Mouse (Mus musculus) limb, embryonic 12.5 days (tissue): Measurements from ENCODE around the gene Otos. TPM values are rescaled to one million over a fixed set of nuclear protein-coding genes. Genes with fewer than 3 reads are reported as not detected.
A peak's percentile ranks its signal among the peaks of the same experiment; 100 is the strongest.

Source experiments
- ATAC-seq: fragments of 200-750 bp; cut with Nextera tagmentation; 2 replicates; pipeline ENCODE4 v1.8.0; 2017; ENCODE audit warnings: low read depth, moderate TSS enrichment; ENCODE audit not compliant: insufficient number of reproducible peaks, insufficient read depth, low FRiP score, low TSS enrichment
- H3K27ac ChIP-seq: fragments of 300-500 bp; sonication (generic); 2 replicates; pipeline ENCODE4 v1.5.1; 2016; ENCODE audit warnings: mild to moderate bottlenecking, moderate library complexity
- H3K27me3 ChIP-seq: fragments of 300-500 bp; sonication (generic); 2 replicates; pipeline ENCODE4 v1.6.1; 2016; ENCODE audit warnings: mild to moderate bottlenecking, moderate library complexity
- H3K36me3 ChIP-seq: fragments of 300-500 bp; sonication (generic); 2 replicates; pipeline ENCODE4 v1.6.1; 2016; ENCODE audit warnings: mild to moderate bottlenecking, moderate library complexity
- H3K4me1 ChIP-seq: fragments of 300-500 bp; sonication (generic); replicated peaks from 2 replicates; pipeline ENCODE4 v1.6.1; 2016
- H3K4me2 ChIP-seq: fragments of 300-500 bp; sonication (generic); 2 replicates; pipeline ENCODE4 v1.6.1; 2016; ENCODE audit warnings: mild to moderate bottlenecking, moderate library complexity
- H3K4me3 ChIP-seq: fragments of 300-500 bp; sonication (generic); replicated peaks from 2 replicates; pipeline ENCODE4 v1.5.1; 2016; ENCODE audit warnings: mild to moderate bottlenecking
- H3K9ac ChIP-seq: fragments of 300-500 bp; sonication (generic); replicated peaks from 2 replicates; pipeline ENCODE4 v1.6.1; 2016; ENCODE audit warnings: mild to moderate bottlenecking, moderate library complexity
- H3K9me3 ChIP-seq: fragments of 300-500 bp; sonication (generic); 2 replicates; pipeline ENCODE4 v1.6.1; 2016; ENCODE audit warnings: mild to moderate bottlenecking, moderate library complexity
- WGBS: fragments of 180-500 bp; shearing (Covaris S2); methylation state at CpG from one replicate; pipeline ENCODE4 v1.1.7; 2016; 5-methylcytosine and 5-hydroxymethylcytosine counted together
- polyA plus RNA-seq: library from polyadenylated mRNA; unstranded; fragments of >200 nt; fragmentation: Nextera tagmentation; extraction: Ambion mirVana; gene quantifications from 2 replicates; pipeline ENCODE4 v1.2.1, GENCODE M21; 2016

The Otos gene
- polyA plus RNA-seq, 1 experiment from 2014 or later: not detected

DNA sequence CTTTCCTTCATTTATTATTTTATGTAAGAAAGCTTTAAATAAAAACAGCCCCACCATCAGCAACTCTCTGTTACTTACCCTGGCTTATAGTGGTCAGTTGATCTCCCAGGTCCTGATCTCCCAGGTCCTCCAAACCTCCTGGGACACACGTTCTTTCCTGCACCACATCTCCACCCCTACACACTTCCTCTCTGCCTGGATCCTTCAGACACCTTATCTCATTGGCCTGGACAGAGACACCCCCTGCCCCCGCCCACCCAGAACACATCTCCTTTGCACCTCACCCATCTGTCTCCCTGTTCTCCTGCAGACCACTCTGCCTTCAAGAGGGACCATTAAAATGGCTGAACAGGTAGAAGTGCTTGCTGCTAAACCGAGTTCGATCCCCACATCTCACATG, 1.6 kb downstream of the Otos start:
- Histone ChIP-seq H3K4me3 (no peak overlapping the region), H3K9ac (no peak overlapping the region), H3K9me3 (no peaks in the 10 kb centered on the region), H3K27me3 (peaks cover 6% of the 10 kb centered on the region), H3K36me3 (no peaks in the 10 kb centered on the region), H3K4me2 (no peak overlapping the region), H3K27ac (no peak overlapping the region), H3K4me1 (peaks cover 9% of the 10 kb centered on the region; the same call in 1 of the 2 replicates)
- ATAC-seq: no peak
- 69% methylated on average over 4 of the region's 4 CpGs for WGBS

GRCm38 (mm10) chr1:92646601-92647000, 2.0 kb downstream of the Otos start:
- Histone ChIP-seq H3K9ac (no peak overlapping the region), H3K9me3 (no peaks in the 10 kb centered on the region), H3K4me1 (peaks cover 9% of the 10 kb centered on the region; the same call in 1 of the 2 replicates), H3K36me3 (no peaks in the 10 kb centered on the region), H3K4me2 (no peak overlapping the region), H3K27me3 (peaks cover 6% of the 10 kb centered on the region), H3K27ac (no peak overlapping the region), H3K4me3 (no peak overlapping the region)
- no peak for ATAC-seq
- 59% methylated on average over 7 of the region's 7 CpGs for WGBS

DNA sequence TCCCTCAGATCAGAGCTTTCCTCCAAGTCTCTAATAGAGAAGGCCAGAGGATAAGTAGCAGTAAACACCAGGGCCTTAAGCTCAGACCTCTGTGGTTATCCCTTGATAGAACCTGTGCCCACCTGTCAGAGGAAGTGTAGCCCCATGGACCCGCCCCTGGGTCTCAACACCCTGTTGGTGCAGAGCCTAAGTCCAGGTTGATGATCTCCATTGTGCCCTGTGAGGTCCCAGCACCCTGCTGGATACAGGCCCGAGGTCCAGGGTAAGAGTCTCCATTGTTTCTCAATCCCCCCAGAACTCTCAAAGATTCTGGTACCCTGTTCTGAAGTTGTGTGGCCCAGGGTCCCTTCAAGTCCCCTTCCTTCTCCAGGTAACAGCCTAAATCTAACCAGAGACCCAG, 2.5 kb downstream of the Otos start:
- Histone ChIP-seq H3K4me1 (peaks cover 11% of the 10 kb centered on the region), H3K9ac (no peak overlapping the region), H3K36me3 (no peaks in the 10 kb centered on the region), H3K27ac (no peak overlapping the region), H3K4me2 (no peak overlapping the region), H3K4me3 (no peak overlapping the region), H3K9me3 (no peaks in the 10 kb centered on the region), H3K27me3 (peaks cover 4% of the 10 kb centered on the region)
- no peak for ATAC-seq
- whole genome bisulfite sequencing: 57% methylated on average over 2 of the region's 2 CpGs

GRCm38 (mm10) chr1:92644916-92645315, 3.7 kb downstream of the Otos start:
- Histone ChIP-seq H3K9me3 (no peaks in the 10 kb centered on the region), H3K36me3 (no peaks in the 10 kb centered on the region; the same call in 1 of the 2 replicates), H3K4me1 (peaks cover 23% of the 10 kb centered on the region), H3K27ac (no peak overlapping the region), H3K4me3 (no peak overlapping the region), H3K4me2 (no peak overlapping the region), H3K27me3 (peaks cover 3% of the 10 kb centered on the region), H3K9ac (no peak overlapping the region)
- 78% methylated on average over 5 of the region's 5 CpGs for WGBS
- no peak for ATAC-seq

GRCm38 (mm10) chr1:92643691-92644090, 5.0 kb downstream of the Otos start:
- no peak overlapping the region for H3K4me2 ChIP-seq
- H3K9me3 ChIP-seq: no peaks in the 10 kb centered on the region
- H3K9ac ChIP-seq: no peak overlapping the region
- H3K4me1 ChIP-seq: peaks cover 23% of the 10 kb centered on the region
- no peak for ATAC-seq
- H3K4me3 ChIP-seq: no peak overlapping the region
- 80% methylated on average over 4 of the region's 4 CpGs for WGBS
- H3K36me3 ChIP-seq: peaks cover 9% of the 10 kb centered on the region
- H3K27ac ChIP-seq: no peak overlapping the region
- H3K27me3 ChIP-seq: peaks cover 3% of the 10 kb centered on the region

- Histone ChIP-seq H3K4me2 (peak within 1 kb of the TSS; percentile 100), H3K4me3 (peak within 1 kb of the TSS; percentile 91), H3K4me1 (peaks cover 18% of the 10 kb centered on the region), H3K9me3 (no peaks in the 10 kb centered on the region), H3K36me3 (peaks cover 29% of the 10 kb centered on the region), H3K27ac (peak within 1 kb of the TSS; percentile 72; the same call in 1 of the 2 replicates), H3K9ac (peak within 1 kb of the TSS; percentile 93), H3K27me3 (peaks cover 3% of the 10 kb centered on the region)
- 2% methylated on average over 50 of the region's 50 CpGs for WGBS
- ATAC-seq: peak; percentile 77
These were observed 6.9 kb downstream of the Otos start, which contains the start of gene Cops9 for GRCm38 (mm10) chr1:92641514-92642272. TSS of gene Cops9 (minus strand) at chr1:92641985.

DNA sequence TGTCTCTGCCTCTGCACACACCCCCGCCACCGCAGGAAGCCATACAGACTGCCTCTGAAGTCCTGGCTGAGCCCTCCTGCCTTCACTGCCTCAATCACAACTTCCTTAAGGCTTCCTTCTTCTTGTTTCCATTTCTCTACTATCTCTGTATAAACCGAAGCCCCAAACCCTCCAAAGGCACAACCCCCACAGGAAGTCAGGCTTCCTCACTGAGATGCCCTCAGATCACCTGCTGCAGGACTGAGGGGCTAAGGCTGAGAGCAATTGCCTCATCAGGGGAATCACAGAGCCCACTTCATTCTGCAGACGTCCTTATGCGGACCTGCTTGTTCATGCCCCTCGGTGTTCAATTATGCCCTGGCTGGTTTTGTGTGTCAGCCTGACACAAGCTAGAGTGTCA, 8.2 kb downstream of the Otos start:
- Histone ChIP-seq H3K9ac (0 out of 2 replicates have a peak overlapping the region, but pooled peaks have one; percentile 93), H3K4me1 (peaks cover 18% of the 10 kb centered on the region), H3K27me3 (peaks cover 3% of the 10 kb centered on the region), H3K9me3 (no peaks in the 10 kb centered on the region), H3K4me2 (peak overlapping the region; percentile 100), H3K4me3 (peak overlapping the region; percentile 91), H3K36me3 (peaks cover 42% of the 10 kb centered on the region), H3K27ac (no peak overlapping the region)
- no peak for ATAC-seq
- 88% methylated on average over 6 of the region's 6 CpGs for WGBS

DNA sequence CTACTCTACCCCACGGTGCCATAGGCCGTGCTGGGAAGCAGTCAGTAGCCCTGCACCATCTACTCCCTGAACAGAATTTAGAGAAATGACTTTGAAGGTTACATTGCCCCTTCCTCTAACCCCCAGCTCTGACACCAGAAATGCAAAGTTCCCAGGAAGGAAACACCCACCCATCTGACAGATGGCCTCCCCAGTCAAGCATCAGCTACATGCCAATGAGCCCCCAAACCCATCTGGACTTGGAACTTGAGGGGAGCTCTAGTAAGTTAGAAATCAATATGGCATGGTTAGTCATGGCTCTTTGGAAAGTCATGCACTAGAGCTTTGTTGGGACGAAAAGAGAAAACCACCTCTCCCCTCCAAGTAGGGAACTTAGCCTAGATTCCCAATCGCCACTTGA, 9.9 kb downstream of the Otos start:
- Histone ChIP-seq H3K4me2 (no peak overlapping the region), H3K4me1 (peaks cover 18% of the 10 kb centered on the region), H3K9ac (no peak overlapping the region), H3K27me3 (no peaks in the 10 kb centered on the region), H3K36me3 (peaks cover 47% of the 10 kb centered on the region), H3K4me3 (no peak overlapping the region), H3K27ac (no peak overlapping the region), H3K9me3 (no peaks in the 10 kb centered on the region)
- WGBS: 96% methylated on average over 4 of the region's 4 CpGs
- ATAC-seq: no peak

GRCm38 (mm10) chr1:92638181-92638580, 10.5 kb downstream of the Otos start:
- H3K4me2 ChIP-seq: no peak overlapping the region
- peaks cover 18% of the 10 kb centered on the region for H3K4me1 ChIP-seq
- no peak for ATAC-seq
- no peaks in the 10 kb centered on the region for H3K9me3 ChIP-seq
- peaks cover 47% of the 10 kb centered on the region for H3K36me3 ChIP-seq
- H3K9ac ChIP-seq: no peak overlapping the region
- WGBS: 94% methylated on average over 3 of the region's 3 CpGs
- no peaks in the 10 kb centered on the region for H3K27me3 ChIP-seq
- no peak overlapping the region for H3K27ac ChIP-seq
- H3K4me3 ChIP-seq: no peak overlapping the region

- peaks cover 47% of the 10 kb centered on the region for H3K36me3 ChIP-seq
- no peaks in the 10 kb centered on the region for H3K9me3 ChIP-seq
- H3K27me3 ChIP-seq: no peaks in the 10 kb centered on the region
- H3K4me3 ChIP-seq: no peak overlapping the region
- no peak overlapping the region for H3K4me2 ChIP-seq
- H3K27ac ChIP-seq: no peak overlapping the region
- peaks cover 18% of the 10 kb centered on the region for H3K4me1 ChIP-seq
- ATAC-seq: no peak
- no peak overlapping the region for H3K9ac ChIP-seq
- WGBS: 93% methylated on average over 15 of the region's 15 CpGs
These were observed 11.0 kb downstream of the Otos start for GRCm38 (mm10) chr1:92637501-92638172.

DNA sequence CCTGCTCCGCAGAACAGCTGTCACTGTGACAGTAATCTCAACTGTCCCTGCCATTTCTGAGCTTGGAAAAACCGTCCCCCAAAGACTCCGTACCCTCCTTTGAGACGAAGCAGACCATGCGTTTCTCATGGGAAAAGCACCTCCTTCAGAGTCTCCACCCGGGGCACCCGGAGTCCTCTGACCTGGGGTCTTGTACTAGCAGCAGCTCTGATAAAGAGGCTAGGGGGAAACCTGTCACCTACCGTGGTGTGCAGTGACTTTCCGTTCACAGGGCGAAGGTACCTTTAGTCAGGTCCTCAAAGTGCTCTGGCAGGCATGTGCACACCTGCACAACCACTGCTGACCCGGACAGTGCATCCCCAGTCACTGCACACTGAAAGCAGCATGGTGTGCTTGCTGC, 12.0 kb downstream of the Otos start:
- Histone ChIP-seq H3K9me3 (no peaks in the 10 kb centered on the region), H3K9ac (no peak overlapping the region), H3K4me3 (no peak overlapping the region), H3K36me3 (peaks cover 47% of the 10 kb centered on the region), H3K27me3 (no peaks in the 10 kb centered on the region), H3K27ac (no peak overlapping the region), H3K4me2 (no peak overlapping the region), H3K4me1 (peaks cover 14% of the 10 kb centered on the region)
- 93% methylated on average over 11 of the region's 11 CpGs for WGBS
- no peak for ATAC-seq
